Mouse (Mus musculus) CH12.LX (cell line): ENCODE results near the gene Ccng2. TPM values are rescaled to one million over a fixed set of nuclear protein-coding genes. Genes with fewer than 3 reads are reported as not detected.

ENCODE experiments used
- DNase-seq: peaks from one replicate; pipeline ENCODE4 v3.0.0-alpha.2; 2013; ENCODE audit errors: extremely low read depth
- H3K27ac ChIP-seq: 2 replicates; pipeline ENCODE4 v1.5.1; 2012; ENCODE audit warnings: low read depth, mild to moderate bottlenecking, control low read depth, moderate library complexity; ENCODE audit not compliant: insufficient read depth
- H3K27me3 ChIP-seq: replicated peaks from 2 replicates; pipeline ENCODE3; 2012; ENCODE audit warnings: inconsistent platforms
- H3K36me3 ChIP-seq, 2 experiments: replicated peaks in 1 of 2; 2 replicates each; pipeline versions ENCODE3 to v1.6.1; 2012; ENCODE audit warnings: inconsistent platforms in 1 of 2, low read length in 1 of 2, mild to moderate bottlenecking in 1 of 2, mixed read lengths in 1 of 2, moderate library complexity in 1 of 2; ENCODE audit not compliant: control insufficient read depth in 1 of 2, insufficient read depth in 1 of 2
- H3K4me1 ChIP-seq, 2 experiments: 2 replicates each; pipeline ENCODE4 v1.6.1; 2012; ENCODE audit warnings: inconsistent platforms in 1 of 2, moderate library complexity in 1 of 2; ENCODE audit not compliant: insufficient read depth in 2 of 2, control insufficient read depth in 1 of 2
- H3K4me2 ChIP-seq: 2 replicates; pipeline ENCODE4 v1.6.1; 2012; ENCODE audit warnings: low read depth, mild to moderate bottlenecking, control low read depth; ENCODE audit not compliant: poor library complexity, insufficient read depth, severe bottlenecking
- H3K4me3 ChIP-seq, 3 experiments: fragments of 150-350 bp in 1 of 3; sonication (generic) in 1 of 3; replicated peaks in 1 of 3; 2 replicates each; pipeline versions ENCODE3 to v1.5.1; 2011 to 2012; ENCODE audit warnings: low read depth in 2 of 3, low read length in 2 of 3, mild to moderate bottlenecking in 2 of 3, moderate library complexity in 2 of 3, control low read depth in 1 of 3, improper control_type of control experiment in 1 of 3, inconsistent platforms in 1 of 3, mixed read lengths in 1 of 3; ENCODE audit not compliant: poor library complexity in 1 of 3
- H3K79me2 ChIP-seq: replicated peaks from 2 replicates; pipeline ENCODE4 v1.6.1; 2012; ENCODE audit warnings: mild to moderate bottlenecking, moderate library complexity; ENCODE audit not compliant: control insufficient read depth, poor library complexity, insufficient read depth, severe bottlenecking; ENCODE audit errors: extremely low read depth
- H3K9ac ChIP-seq: 2 replicates; pipeline ENCODE4 v1.6.1; 2012; ENCODE audit warnings: low read depth, mild to moderate bottlenecking, control low read depth, moderate library complexity; ENCODE audit not compliant: insufficient read depth
- H3K9me3 ChIP-seq: replicated peaks from 2 replicates; pipeline ENCODE3; 2012; ENCODE audit warnings: low read length, inconsistent platforms, mixed read lengths
- ELF1 ChIP-seq: IDR thresholded peaks from 2 replicates; pipeline ENCODE4 v1.6.1; 2014; ENCODE audit warnings: low read depth, mild to moderate bottlenecking, inconsistent platforms, low read length, improper control_type of control experiment
- EP300 ChIP-seq: IDR thresholded peaks from 2 replicates; pipeline ENCODE4 v1.6.1; 2011; ENCODE audit warnings: low read length, improper control_type of control experiment
- GABPA ChIP-seq: IDR thresholded peaks from 2 replicates; pipeline ENCODE4 v1.6.1; 2012; ENCODE audit warnings: low read depth, low read length, improper control_type of control experiment, inconsistent platforms; ENCODE audit not compliant: insufficient replicate concordance
- IRF4 ChIP-seq: IDR thresholded peaks from 2 replicates; pipeline ENCODE4 v1.6.1; 2014; ENCODE audit warnings: low read depth, mild to moderate bottlenecking, inconsistent platforms, low read length, improper control_type of control experiment
- JUN ChIP-seq: IDR thresholded peaks from 2 replicates; pipeline ENCODE4 v1.6.1; 2011; ENCODE audit warnings: low read depth, mild to moderate bottlenecking, low read length, improper control_type of control experiment, moderate library complexity; ENCODE audit not compliant: insufficient read depth
- MAX ChIP-seq: IDR thresholded peaks from 2 replicates; pipeline ENCODE4 v1.6.1; 2011; ENCODE audit warnings: low read length, improper control_type of control experiment
- MEF2A ChIP-seq: IDR thresholded peaks from 2 replicates; pipeline ENCODE4 v1.6.1; 2014; ENCODE audit warnings: low read depth, mild to moderate bottlenecking, inconsistent platforms, low read length, improper control_type of control experiment, borderline replicate concordance
- NRF1 ChIP-seq: IDR thresholded peaks from 2 replicates; pipeline ENCODE4 v1.6.1; 2014; ENCODE audit warnings: low read depth, mild to moderate bottlenecking, inconsistent platforms, low read length, improper control_type of control experiment, moderate library complexity
- POLR2A ChIP-seq: IDR thresholded peaks from 2 replicates; pipeline ENCODE4 v1.6.1; 2011; ENCODE audit warnings: low read depth, mild to moderate bottlenecking, improper control_type of control experiment, low read length
- SMC3 ChIP-seq: IDR thresholded peaks from 2 replicates; pipeline ENCODE4 v1.6.1; 2011; ENCODE audit warnings: low read depth, low read length, improper control_type of control experiment
- TCF12 ChIP-seq: IDR thresholded peaks from 2 replicates; pipeline ENCODE4 v1.6.1; 2014; ENCODE audit warnings: low read depth, mild to moderate bottlenecking, inconsistent platforms, low read length, improper control_type of control experiment
- UBTF ChIP-seq: IDR thresholded peaks from 2 replicates; pipeline ENCODE4 v1.6.1; 2012; ENCODE audit warnings: low read depth, mild to moderate bottlenecking, inconsistent platforms, low read length, improper control_type of control experiment, moderate library complexity
- ZC3H11A ChIP-seq: IDR thresholded peaks from 2 replicates; pipeline ENCODE4 v1.6.1; 2012; ENCODE audit warnings: low read depth, mild to moderate bottlenecking, inconsistent platforms, low read length, improper control_type of control experiment
- ZKSCAN1 ChIP-seq: IDR thresholded peaks from 2 replicates; pipeline ENCODE4 v1.6.1; 2012; ENCODE audit warnings: low read depth, inconsistent platforms, low read length, improper control_type of control experiment, borderline replicate concordance
- ZMIZ1 ChIP-seq: IDR thresholded peaks from 2 replicates; pipeline ENCODE4 v1.6.1; 2012; ENCODE audit warnings: low read depth, mild to moderate bottlenecking, inconsistent platforms, low read length, improper control_type of control experiment
- dilution Hi-C: fragments of 300-500 bp; cut with MboI; formaldehyde crosslinking; loops from 2 replicates; pipeline ENCODE4 v1.14.3; 2020; ENCODE audit warnings: low sequenced_read_pairs; ENCODE audit not compliant: extremely low pct_unique_long_range_greater_than_20kb, extremely low pct_ligation_motif_present
- in situ Hi-C: fragments of 300-500 bp; cut with MboI; formaldehyde crosslinking; loops from 3 replicates; pipeline ENCODE4 v1.14.3; 2019; ENCODE audit warnings: low sequenced_read_pairs, low pct_ligation_motif_present, low pct_unique_long_range_greater_than_20kb, mixed read lengths
- polyA plus RNA-seq: library from polyadenylated mRNA; unstranded; fragments of >175 nt; gene quantifications from 2 replicates; pipeline ENCODE4 v1.2.1, GENCODE M21; 2012; ENCODE audit warnings: low read depth; ENCODE audit not compliant: insufficient read length
- total RNA-seq, 2 experiments: library from RNA; depleted of rRNA; stranded (reverse); fragments of 300-350 nt in 1 of 2; fragments of >200 nt in 1 of 2; gene quantifications; 2 replicates each; pipeline ENCODE4 v1.2.3; 2012 to 2014

The Ccng2 gene
- total and polyA plus RNA-seq, 3 experiments = 6.2 to 23.1 (median 16.7) TPM

- in situ Hi-C loops = no loop called here
- Histone ChIP-seq H3K4me2 (no peak overlapping the region), H3K36me3 (no peaks in the 10 kb centered on the region), H3K9me3 (peaks cover 8% of the 10 kb centered on the region), H3K4me3 (no peak overlapping the region), H3K79me2 (no peaks in the 10 kb centered on the region), H3K4me1 (peaks cover 0 to 5% of the 10 kb centered on the region in 2 experiments; a peak in 1 of 4 replicates), H3K27me3 (no peaks in the 10 kb centered on the region), H3K9ac (no peak overlapping the region), H3K27ac (no peak overlapping the region)
- DNase-seq = no peak
- TF ChIP-seq ELF1 = no peak
- no peak for TF ChIP-seq MAX
- TF ChIP-seq POLR2A = no peak
- no peak for TF ChIP-seq SMC3
- TF ChIP-seq GABPA = no peak
- no peak for TF ChIP-seq TCF12
- no peak for TF ChIP-seq MEF2A
- no peak for TF ChIP-seq ZKSCAN1
- no peak for TF ChIP-seq JUN
- no peak for TF ChIP-seq NRF1
- no peak for TF ChIP-seq UBTF
- TF ChIP-seq ZC3H11A = no peak
- no peak for TF ChIP-seq ZMIZ1
- dilution Hi-C loops = no loop called here
Measured at GRCm38 (mm10) chr5:93251001-93251760, 15.9 kb upstream of the Ccng2 start.

DNA sequence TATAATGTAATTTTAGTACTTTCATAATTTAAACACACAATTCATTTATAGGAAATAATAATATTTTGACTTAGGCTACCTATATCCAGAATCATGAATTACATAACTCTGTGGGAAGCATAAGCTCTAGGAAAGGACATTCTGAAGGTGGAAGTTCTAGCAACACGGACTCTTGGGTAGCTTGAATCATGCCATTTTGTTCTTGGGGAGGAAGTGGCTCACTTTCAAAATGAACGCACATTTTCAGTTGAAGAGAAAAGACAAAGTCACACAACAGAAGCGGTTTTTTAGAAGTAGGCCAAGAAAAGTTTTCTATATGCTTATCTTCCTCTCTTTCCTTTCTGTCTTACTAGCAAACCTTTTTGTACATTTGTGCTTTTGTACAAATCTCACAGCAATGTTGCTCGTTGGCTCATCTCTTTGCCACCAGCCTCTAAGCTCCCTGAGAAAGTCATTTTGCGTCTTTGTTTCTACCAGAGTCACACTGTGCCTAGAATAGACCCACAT, 11.2 kb upstream of the Ccng2 start:
- H3K4me3 ChIP-seq = no peak overlapping the region
- TF ChIP-seq EP300 = peak; percentile 69
- TF ChIP-seq IRF4 = peak; percentile 81
- TF ChIP-seq NRF1 = no peak
- TF ChIP-seq, all 38 proteins: peak for 2
- no peak for DNase-seq
- dilution Hi-C loops = no loop called here
- Histone ChIP-seq H3K4me1 (peaks cover 0 to 11% of the 10 kb centered on the region in 2 experiments; a peak in 1 of 4 replicates), H3K4me2 (no peak overlapping the region), H3K27ac (no peak overlapping the region), H3K79me2 (no peaks in the 10 kb centered on the region), H3K9me3 (peaks cover 8% of the 10 kb centered on the region), H3K36me3 (no peaks in the 10 kb centered on the region), H3K27me3 (no peaks in the 10 kb centered on the region), H3K9ac (no peak overlapping the region)
- in situ Hi-C loops = no loop called here
